Mouse (Mus musculus): Measurements from ENCODE around the gene Ubap2. TPM values are rescaled to one million over a fixed set of nuclear protein-coding genes. Genes with fewer than 3 reads are reported as not detected.

Gene Ubap2
- polyA plus RNA-seq (2016; fragmentation: Nextera tagmentation; extraction: Ambion mirVana) = 69.7 and 74.3 TPM in 2 replicates

DNA sequence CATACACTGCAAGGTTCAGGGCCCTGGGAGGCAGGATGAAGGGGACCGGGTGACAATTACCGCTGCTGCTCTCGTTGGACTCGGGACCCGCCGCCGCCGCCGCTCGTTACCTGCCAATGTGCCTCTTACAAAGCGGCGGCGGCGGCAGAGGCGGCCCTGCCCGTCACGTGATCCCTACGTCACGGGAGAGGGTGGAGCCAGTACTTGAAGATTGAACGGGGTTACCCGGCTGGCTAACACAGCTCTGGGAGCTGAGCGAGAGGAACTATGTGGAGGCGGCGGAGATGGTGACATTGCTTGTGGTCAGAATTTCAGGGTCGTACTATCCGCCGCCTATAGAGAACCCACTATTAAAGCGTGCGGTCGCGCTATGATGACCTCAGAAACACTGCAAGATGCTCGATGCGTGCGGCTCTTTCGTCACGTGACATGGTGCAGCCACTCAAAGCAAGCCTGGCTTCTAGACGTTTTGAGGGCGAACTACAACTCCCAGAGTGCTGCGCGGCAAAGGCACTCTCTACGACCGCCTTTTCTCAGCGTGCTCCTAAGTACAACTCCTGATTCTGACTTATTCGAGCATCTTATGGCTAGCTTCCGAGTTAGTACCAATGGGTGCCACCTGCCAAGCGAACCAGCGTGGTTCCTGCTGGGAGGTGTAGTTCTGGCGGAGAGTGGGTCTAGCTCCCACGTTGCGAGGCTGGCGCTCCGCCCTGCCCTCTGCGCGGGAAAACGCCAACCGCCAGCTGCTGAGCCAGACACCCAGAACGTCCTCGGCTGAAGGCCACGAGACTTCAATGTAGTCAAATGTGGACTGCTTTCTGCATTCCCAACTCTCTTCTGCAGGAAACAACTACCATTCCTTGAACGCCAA lies at the start of gene Ubap2:
TSS of gene Ubap2 (minus strand) at position 165 of the 871 bp plus-strand sequence.
- H3K36me3 ChIP-seq = peaks cover 16% of the 10 kb centered on the region
- H3K4me2 ChIP-seq = peak within 1 kb of the TSS; percentile 79
- H3K4me3 ChIP-seq (replicated peaks) = peak within 1 kb of the TSS; percentile 84
- peak within 1 kb of the TSS; percentile 95 for H3K9ac ChIP-seq (replicated peaks)
- peak within 1 kb of the TSS; percentile 93 for H3K27ac ChIP-seq
- no peaks in the 10 kb centered on the region for H3K27me3 ChIP-seq
- under 1% methylated on average over 60 of the region's 60 CpGs for WGBS
- H3K9me3 ChIP-seq = no peaks in the 10 kb centered on the region
- peak; percentile 98 for ATAC-seq (ENCODE audit: insufficient number of reproducible peaks, insufficient read depth, low FRiP score, low TSS enrichment, low read depth)
- H3K4me1 ChIP-seq (replicated peaks) = peaks cover 25% of the 10 kb centered on the region

- Histone ChIP-seq H3K27me3 (no peaks in the 10 kb centered on the region), H3K4me1 (replicated peaks) (no peaks in the 10 kb centered on the region), H3K9ac (replicated peaks) (no peak overlapping the region), H3K27ac (no peak overlapping the region), H3K4me2 (no peak overlapping the region), H3K36me3 (no peaks in the 10 kb centered on the region), H3K4me3 (replicated peaks) (no peak overlapping the region), H3K9me3 (no peaks in the 10 kb centered on the region)
- ATAC-seq (ENCODE audit: insufficient number of reproducible peaks, insufficient read depth, low FRiP score, low TSS enrichment, low read depth) = no peak
- WGBS = 75% methylated on average over 4 of the region's 4 CpGs
These were observed 46.0 kb upstream of the Ubap2 start for GRCm38 (mm10) chr4:41320971-41321370.

DNA sequence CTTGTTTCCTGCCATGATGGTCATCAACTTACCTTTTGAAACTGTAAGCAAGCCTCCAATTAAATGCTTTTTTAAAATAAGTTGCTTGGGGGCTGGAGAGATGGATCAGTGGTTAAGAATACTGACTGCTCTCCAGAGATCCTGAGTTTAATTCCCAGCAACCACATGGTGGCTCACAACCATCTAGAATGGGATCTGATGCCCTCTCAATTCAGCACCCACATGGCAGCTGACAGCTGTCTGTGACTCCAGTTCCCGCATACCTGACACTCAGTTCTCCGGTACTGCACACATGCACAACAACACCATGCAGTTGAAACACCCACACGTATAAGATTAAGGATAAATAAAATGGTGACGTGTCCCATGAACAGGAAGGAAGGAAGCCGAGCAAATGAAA lies 43.3 kb upstream of the Ubap2 start:
- Histone ChIP-seq H3K9me3 (no peaks in the 10 kb centered on the region), H3K4me1 (replicated peaks) (peaks cover 5% of the 10 kb centered on the region), H3K27ac (no peak overlapping the region), H3K9ac (replicated peaks) (no peak overlapping the region), H3K27me3 (no peaks in the 10 kb centered on the region), H3K36me3 (no peaks in the 10 kb centered on the region), H3K4me2 (no peak overlapping the region), H3K4me3 (replicated peaks) (no peak overlapping the region)
- WGBS = 89% methylated on average over 5 of the region's 5 CpGs
- ATAC-seq (ENCODE audit: insufficient number of reproducible peaks, insufficient read depth, low FRiP score, low TSS enrichment, low read depth) = no peak

DNA sequence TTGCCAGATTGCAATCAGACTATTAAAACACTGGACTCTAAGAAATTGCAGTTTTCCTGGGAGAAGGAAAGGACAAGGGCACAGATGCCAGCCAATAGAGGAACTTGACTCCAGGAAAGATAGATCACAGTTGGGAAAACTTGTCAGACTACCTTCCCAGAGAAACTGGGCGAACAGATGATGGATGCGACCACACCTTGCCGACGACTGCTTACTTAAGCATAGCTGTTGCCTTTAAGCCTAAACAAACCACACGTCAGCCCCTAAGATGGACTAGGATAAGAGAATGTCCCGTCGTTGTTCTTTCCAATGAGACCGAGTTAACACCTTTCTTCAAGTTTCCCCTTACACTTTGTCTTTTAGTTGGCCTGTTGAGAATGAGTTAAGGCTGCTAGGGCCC lies 40.2 kb upstream of the Ubap2 start:
- Histone ChIP-seq H3K36me3 (peaks cover 27% of the 10 kb centered on the region), H3K27ac (peak overlapping the region; percentile 96), H3K4me3 (replicated peaks) (peak overlapping the region; percentile 98), H3K4me2 (peak overlapping the region; percentile 92), H3K27me3 (no peaks in the 10 kb centered on the region), H3K9ac (replicated peaks) (peak overlapping the region; percentile 95), H3K9me3 (no peaks in the 10 kb centered on the region), H3K4me1 (replicated peaks) (peaks cover 10% of the 10 kb centered on the region)
- WGBS = 49% methylated on average over 8 of the region's 8 CpGs
- peak; percentile 23; the same call in 1 of the 2 replicates for ATAC-seq (ENCODE audit: insufficient number of reproducible peaks, insufficient read depth, low FRiP score, low TSS enrichment, low read depth)

DNA sequence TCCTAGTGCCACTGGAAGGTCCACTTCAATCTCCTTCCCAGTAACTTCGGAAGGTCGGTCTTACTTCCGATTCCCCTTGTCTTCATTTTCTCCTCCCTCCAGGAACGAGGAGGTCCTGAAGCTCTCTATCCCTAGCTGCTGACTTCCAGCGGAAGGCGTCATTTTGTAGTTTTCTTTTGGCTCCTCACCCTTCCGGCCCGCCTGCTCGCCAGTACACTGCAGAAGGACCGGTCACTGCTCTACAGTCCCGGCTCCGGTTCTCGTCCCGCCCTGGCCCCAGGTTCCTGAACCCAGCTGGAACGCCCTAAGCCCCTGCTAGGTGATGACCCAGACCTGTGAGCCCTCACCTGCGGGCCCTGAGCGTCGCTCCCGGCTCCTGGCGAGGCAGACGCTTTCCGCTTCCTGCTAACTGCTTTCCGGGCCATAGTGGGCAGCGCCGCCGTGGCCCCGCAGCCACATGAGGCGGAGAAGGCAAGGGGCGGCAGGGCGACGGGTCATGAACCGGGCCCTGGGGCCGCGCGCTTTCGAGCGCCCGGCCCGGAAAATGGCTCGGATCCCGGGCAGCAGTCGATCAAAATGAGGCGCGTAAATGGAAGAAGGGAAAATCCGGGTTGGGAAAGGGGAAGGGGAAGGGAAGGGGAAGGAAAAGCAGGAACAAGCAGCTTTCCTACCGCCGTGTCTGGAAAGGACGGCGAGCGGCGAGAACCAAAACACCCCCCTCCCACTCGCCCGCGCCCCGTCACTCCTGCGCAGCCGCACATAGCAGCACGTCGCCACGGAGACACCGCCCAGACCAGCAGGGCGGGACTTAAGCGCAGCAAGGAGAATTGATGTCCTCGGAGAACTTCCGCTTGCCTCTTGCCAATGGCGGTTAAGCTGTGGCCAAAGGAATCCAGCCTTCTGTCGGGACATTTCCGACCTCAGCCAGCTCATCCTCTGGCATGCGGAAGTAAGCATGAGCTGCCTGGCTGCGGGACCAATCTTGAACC lies 39.5 kb upstream of the Ubap2 start, which contains the start of gene Dcaf12:
TSS of gene Dcaf12 (minus strand) at position 749 of the 989 bp plus-strand sequence.
- H3K9me3 ChIP-seq = no peaks in the 10 kb centered on the region
- peak within 1 kb of the TSS; percentile 92 for H3K4me2 ChIP-seq
- no peaks in the 10 kb centered on the region for H3K27me3 ChIP-seq
- H3K36me3 ChIP-seq = peaks cover 35% of the 10 kb centered on the region
- peak within 1 kb of the TSS; percentile 96 for H3K27ac ChIP-seq
- ATAC-seq (ENCODE audit: insufficient number of reproducible peaks, insufficient read depth, low FRiP score, low TSS enrichment, low read depth) = peak; percentile 95
- H3K4me3 ChIP-seq (replicated peaks) = peak within 1 kb of the TSS; percentile 98
- under 1% methylated on average over 70 of the region's 70 CpGs for WGBS
- H3K4me1 ChIP-seq (replicated peaks) = peaks cover 10% of the 10 kb centered on the region
- H3K9ac ChIP-seq (replicated peaks) = peak within 1 kb of the TSS; percentile 95

DNA sequence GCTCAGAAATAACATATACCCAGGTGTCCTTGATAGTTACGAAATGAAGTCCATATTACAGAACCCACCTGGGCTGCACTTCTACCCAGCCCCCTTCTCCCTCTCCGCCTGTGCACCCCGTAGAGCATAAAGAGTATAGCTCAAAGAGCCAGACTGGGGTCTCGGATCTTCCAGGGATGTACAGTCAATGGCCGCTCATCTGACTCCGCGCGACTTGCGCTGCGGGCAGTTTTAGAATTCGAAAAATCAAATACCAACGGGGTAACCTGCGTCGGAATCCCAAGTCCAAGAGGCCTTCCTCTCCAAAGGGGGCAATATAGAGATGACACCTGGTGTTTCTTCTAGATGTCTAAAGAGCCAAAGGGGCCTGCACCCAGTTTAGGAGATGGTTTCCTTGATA lies 38.8 kb upstream of the Ubap2 start:
- H3K9me3 ChIP-seq = no peaks in the 10 kb centered on the region
- WGBS = 16% methylated on average over 14 of the region's 14 CpGs
- 0 out of 2 replicates have a peak, but pooled peaks have one; percentile 7 for ATAC-seq (ENCODE audit: insufficient number of reproducible peaks, insufficient read depth, low FRiP score, low TSS enrichment, low read depth)
- H3K4me3 ChIP-seq (replicated peaks) = peak overlapping the region; percentile 98
- H3K27me3 ChIP-seq = no peaks in the 10 kb centered on the region
- H3K36me3 ChIP-seq = peaks cover 42% of the 10 kb centered on the region
- H3K9ac ChIP-seq (replicated peaks) = peak overlapping the region; percentile 95
- peaks cover 10% of the 10 kb centered on the region for H3K4me1 ChIP-seq (replicated peaks)
- H3K27ac ChIP-seq = peak overlapping the region; percentile 96
- peak overlapping the region; percentile 92 for H3K4me2 ChIP-seq

GRCm38 (mm10) chr4:41310567-41311563 lies 35.9 kb upstream of the Ubap2 start:
- ATAC-seq (ENCODE audit: insufficient number of reproducible peaks, insufficient read depth, low FRiP score, low TSS enrichment, low read depth) = no peak
- Histone ChIP-seq H3K27me3 (no peaks in the 10 kb centered on the region), H3K4me1 (replicated peaks) (peaks cover 10% of the 10 kb centered on the region), H3K27ac (no peak overlapping the region), H3K9me3 (no peaks in the 10 kb centered on the region), H3K9ac (replicated peaks) (no peak overlapping the region), H3K36me3 (peaks cover 68% of the 10 kb centered on the region), H3K4me3 (replicated peaks) (no peak overlapping the region), H3K4me2 (no peak overlapping the region)
- 93% methylated on average over 9 of the region's 9 CpGs for WGBS

DNA sequence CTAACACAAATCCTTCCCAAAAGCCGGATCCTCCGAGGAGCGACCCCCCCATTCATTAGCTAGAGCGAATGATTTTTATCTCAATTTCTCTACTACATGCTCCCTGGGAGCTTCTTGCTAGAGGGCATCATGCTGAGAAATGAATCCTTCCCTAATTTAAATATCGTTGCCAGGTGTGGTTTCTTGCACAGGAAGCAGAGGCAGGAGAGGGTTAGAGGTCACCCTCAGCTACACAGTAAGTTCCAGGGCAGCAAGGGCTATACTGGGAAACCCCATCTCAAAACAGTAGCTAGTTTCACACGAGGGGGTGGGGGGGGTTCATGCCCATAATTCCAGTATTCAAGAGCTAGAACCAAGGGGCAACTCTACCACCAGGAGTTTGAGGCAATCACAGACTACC lies 32.5 kb upstream of the Ubap2 start:
- no peaks in the 10 kb centered on the region for H3K4me1 ChIP-seq (replicated peaks)
- peaks cover 92% of the 10 kb centered on the region for H3K36me3 ChIP-seq
- H3K27ac ChIP-seq = no peak overlapping the region
- 86% methylated on average over 6 of the region's 6 CpGs for WGBS
- ATAC-seq (ENCODE audit: insufficient number of reproducible peaks, insufficient read depth, low FRiP score, low TSS enrichment, low read depth) = no peak
- H3K9ac ChIP-seq (replicated peaks) = no peak overlapping the region
- no peaks in the 10 kb centered on the region for H3K9me3 ChIP-seq
- H3K4me2 ChIP-seq = no peak overlapping the region
- no peaks in the 10 kb centered on the region for H3K27me3 ChIP-seq
- H3K4me3 ChIP-seq (replicated peaks) = no peak overlapping the region

GRCm38 (mm10) chr4:41304302-41304701 lies 29.4 kb upstream of the Ubap2 start:
- no peak overlapping the region for H3K4me3 ChIP-seq (replicated peaks)
- no peak for ATAC-seq (ENCODE audit: insufficient number of reproducible peaks, insufficient read depth, low FRiP score, low TSS enrichment, low read depth)
- H3K27me3 ChIP-seq = no peaks in the 10 kb centered on the region
- H3K36me3 ChIP-seq = peaks cover 92% of the 10 kb centered on the region
- no peak overlapping the region for H3K4me2 ChIP-seq
- H3K9me3 ChIP-seq = no peaks in the 10 kb centered on the region
- no peaks in the 10 kb centered on the region for H3K4me1 ChIP-seq (replicated peaks)
- no peak overlapping the region for H3K9ac ChIP-seq (replicated peaks)
- WGBS = 91% methylated on average over 3 of the region's 3 CpGs
- 0 out of 2 replicates have a peak overlapping the region, but pooled peaks have one; percentile 7 for H3K27ac ChIP-seq

- WGBS = 94% methylated on average over 7 of the region's 7 CpGs
- H3K4me2 ChIP-seq = no peak overlapping the region
- peaks cover 92% of the 10 kb centered on the region for H3K36me3 ChIP-seq
- H3K9ac ChIP-seq (replicated peaks) = no peak overlapping the region
- no peak overlapping the region for H3K4me3 ChIP-seq (replicated peaks)
- no peak overlapping the region for H3K27ac ChIP-seq
- H3K27me3 ChIP-seq = no peaks in the 10 kb centered on the region
- ATAC-seq (ENCODE audit: insufficient number of reproducible peaks, insufficient read depth, low FRiP score, low TSS enrichment, low read depth) = no peak
- H3K9me3 ChIP-seq = no peaks in the 10 kb centered on the region
- H3K4me1 ChIP-seq (replicated peaks) = no peaks in the 10 kb centered on the region
These were observed 28.7 kb upstream of the Ubap2 start for GRCm38 (mm10) chr4:41303671-41304070.

Data from limb, embryonic 12.5 days (tissue).